Mouse (Mus musculus) lung, embryonic 14.5 days (tissue): ENCODE measurements around the gene Hadhb. TPM values are rescaled to one million over a fixed set of nuclear protein-coding genes. Genes with fewer than 3 reads are reported as not detected.

Experiments used
- ATAC-seq: fragments of 200-750 bp; cut with Nextera tagmentation; 2 replicates; pipeline ENCODE4 v1.8.0; 2017; ENCODE audit warnings: mild to moderate bottlenecking, moderate TSS enrichment, moderate library complexity; ENCODE audit not compliant: insufficient read depth
- DNase-seq: peaks from one replicate; pipeline ENCODE4 v3.0.0-alpha.2; 2015
- H3K27ac ChIP-seq: fragments of 300-500 bp; sonication (generic); 2 replicates; pipeline ENCODE4 v1.5.1; 2014; ENCODE audit warnings: low read depth, mild to moderate bottlenecking, moderate library complexity
- H3K27me3 ChIP-seq: fragments of 300-500 bp; sonication (generic); 2 replicates; pipeline ENCODE4 v1.6.1; 2014; ENCODE audit warnings: low read length, control low read depth; ENCODE audit not compliant: insufficient read depth
- H3K36me3 ChIP-seq: fragments of 300-500 bp; sonication (generic); 2 replicates; pipeline ENCODE4 v1.6.1; 2014; ENCODE audit warnings: control low read depth; ENCODE audit not compliant: insufficient read depth
- H3K4me1 ChIP-seq: fragments of 300-500 bp; sonication (generic); 2 replicates; pipeline ENCODE4 v1.6.1; 2014; ENCODE audit warnings: antibody characterized with exemption, control low read depth; ENCODE audit not compliant: insufficient read depth
- H3K4me2 ChIP-seq: fragments of 300-500 bp; sonication (generic); 2 replicates; pipeline ENCODE4 v1.6.1; 2014; ENCODE audit warnings: mild to moderate bottlenecking
- H3K4me3 ChIP-seq: fragments of 300-500 bp; sonication (generic); 2 replicates; pipeline ENCODE4 v1.5.1; 2014; ENCODE audit warnings: low read depth, low read length
- H3K9ac ChIP-seq: fragments of 300-500 bp; sonication (generic); 2 replicates; pipeline ENCODE4 v1.6.1; 2014
- H3K9me3 ChIP-seq: fragments of 300-500 bp; sonication (generic); 2 replicates; pipeline ENCODE4 v1.6.1; 2016; ENCODE audit warnings: low read depth, low read length, control low read depth
- CTCF ChIP-seq: IDR thresholded peaks from 2 replicates; pipeline ENCODE4 v1.5.1; 2016; ENCODE audit warnings: antibody characterized with exemption, low read depth
- WGBS: fragments of 180-500 bp; shearing (Covaris S2); extraction: QIAGEN DNeasy Blood & Tissue Kit; methylation state at CpG from one replicate; pipeline ENCODE4 v1.1.7; 2014; 5-methylcytosine and 5-hydroxymethylcytosine counted together
- polyA plus RNA-seq: library from polyadenylated mRNA; unstranded; fragments of >200 nt; fragmentation: Nextera tagmentation; extraction: Ambion mirVana; gene quantifications from 2 replicates; pipeline ENCODE4 v1.2.1, GENCODE M21; 2014

Hadhb gene
- polyA plus RNA-seq, 1 experiment from 2014 or later: 124 TPM

DNA sequence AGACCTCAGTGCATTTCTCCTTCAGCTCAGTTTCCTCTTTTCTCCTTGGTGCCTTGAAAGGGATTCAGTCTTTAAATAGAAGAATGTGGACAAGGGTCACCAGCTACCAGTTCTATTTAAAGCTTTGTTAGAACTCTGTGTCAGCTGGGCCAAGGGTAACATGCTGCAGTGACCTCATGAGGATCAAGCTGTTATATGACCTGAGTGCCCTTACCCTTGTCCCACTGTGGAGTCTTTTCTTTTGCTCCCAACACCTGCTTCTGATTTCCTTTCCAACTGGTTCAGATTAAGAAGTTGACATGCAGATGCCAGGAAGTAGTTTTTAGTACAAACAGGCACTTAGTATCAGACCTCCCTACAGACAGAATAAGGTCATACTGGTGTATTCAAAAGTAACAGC is 17.1 kb downstream of the Hadhb start:
- no peak for TF ChIP-seq CTCF
- no peak overlapping the region for H3K4me2 ChIP-seq
- peaks cover 85% of the 10 kb centered on the region for H3K36me3 ChIP-seq
- ATAC-seq (no peak), DNase-seq (no peak)
- no peak overlapping the region for H3K9ac ChIP-seq
- H3K27ac ChIP-seq: no peak overlapping the region
- H3K27me3 ChIP-seq: no peaks in the 10 kb centered on the region
- no peak overlapping the region for H3K4me3 ChIP-seq
- no peaks in the 10 kb centered on the region for H3K9me3 ChIP-seq
- no peaks in the 10 kb centered on the region for H3K4me1 ChIP-seq

GRCm38 (mm10) chr5:30172931-30173692 is 18.1 kb downstream of the Hadhb start:
- peak; percentile 35 for DNase-seq
- ATAC-seq: no peak
- no peaks in the 10 kb centered on the region for H3K27me3 ChIP-seq
- H3K4me2 ChIP-seq: no peak overlapping the region
- no peak for TF ChIP-seq CTCF
- H3K27ac ChIP-seq: no peak overlapping the region
- H3K9me3 ChIP-seq: no peaks in the 10 kb centered on the region
- no peak overlapping the region for H3K4me3 ChIP-seq
- peaks cover 88% of the 10 kb centered on the region for H3K36me3 ChIP-seq
- no peak overlapping the region for H3K9ac ChIP-seq
- no peaks in the 10 kb centered on the region for H3K4me1 ChIP-seq
- WGBS: 41% methylated on average over 20 of the region's 20 CpGs

DNA sequence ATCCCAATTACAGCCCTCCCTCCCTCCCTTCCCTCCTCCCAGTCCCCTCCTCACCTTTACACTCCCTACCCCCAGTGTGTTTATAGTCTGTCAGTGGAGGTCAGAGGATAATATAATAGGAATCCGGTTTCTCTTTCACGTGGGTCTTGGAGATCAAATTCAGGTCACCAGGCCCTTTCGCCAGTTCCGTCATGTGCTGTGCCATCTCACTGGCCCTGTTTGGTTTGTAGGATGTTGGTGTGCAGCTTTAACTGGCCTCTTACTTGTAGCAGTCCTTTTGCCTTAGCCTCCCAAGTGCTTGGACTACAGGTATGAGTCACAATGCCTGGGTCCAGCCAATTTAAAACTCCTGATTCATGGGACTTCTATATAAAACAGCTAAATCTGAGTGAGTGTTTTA is 20.8 kb downstream of the Hadhb start:
- Histone ChIP-seq H3K27me3 (no peaks in the 10 kb centered on the region), H3K9me3 (no peaks in the 10 kb centered on the region), H3K4me2 (no peak overlapping the region), H3K4me1 (no peaks in the 10 kb centered on the region), H3K27ac (no peak overlapping the region), H3K36me3 (peaks cover 90% of the 10 kb centered on the region), H3K9ac (no peak overlapping the region), H3K4me3 (no peak overlapping the region)
- DNase-seq: no peak
- no peak for TF ChIP-seq CTCF
- no peak for ATAC-seq
- 42% methylated on average over 4 of the region's 4 CpGs for WGBS

DNA sequence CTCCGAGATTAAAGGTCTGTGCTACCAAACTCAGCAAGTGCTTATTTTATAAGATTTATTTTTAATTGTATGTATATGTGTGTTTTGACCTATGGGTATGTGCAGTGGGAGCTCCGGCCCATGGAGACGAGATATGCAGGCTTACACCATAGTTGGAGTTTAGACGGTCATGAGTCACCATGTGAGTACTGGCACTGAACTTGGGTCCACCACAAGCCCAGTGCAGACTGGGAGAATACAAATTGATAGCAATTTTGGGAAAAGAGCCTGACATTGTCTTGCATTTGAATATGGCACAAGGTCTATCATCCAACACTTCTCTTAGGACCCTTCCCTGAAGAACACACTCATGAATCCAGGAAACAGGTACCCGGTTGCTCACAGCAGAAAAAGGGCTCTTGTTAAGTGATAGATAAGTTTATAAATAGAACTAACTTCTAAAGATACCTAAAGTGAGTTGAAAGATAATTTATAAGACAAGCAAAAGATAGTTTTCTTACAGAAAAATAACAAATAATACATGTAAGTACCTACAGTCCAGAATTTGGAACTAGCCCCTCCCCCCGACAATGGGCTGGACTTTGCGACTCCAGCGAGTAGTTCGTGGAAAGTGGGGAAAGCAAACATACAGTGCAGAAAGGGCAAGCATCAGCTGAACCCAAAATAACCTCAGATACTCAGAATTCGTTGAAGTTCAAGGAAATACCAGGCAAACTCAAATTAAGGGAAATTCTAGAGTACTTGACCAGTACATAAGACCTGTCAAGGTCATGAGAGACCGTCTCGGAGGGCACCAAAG is 32.8 kb downstream of the Hadhb start:
- no peak for DNase-seq
- H3K36me3 ChIP-seq: peaks cover 38% of the 10 kb centered on the region
- no peaks in the 10 kb centered on the region for H3K27me3 ChIP-seq
- no peak for ATAC-seq
- H3K4me3 ChIP-seq: no peak overlapping the region
- no peak overlapping the region for H3K27ac ChIP-seq
- no peaks in the 10 kb centered on the region for H3K4me1 ChIP-seq
- no peak overlapping the region for H3K4me2 ChIP-seq
- no peak for TF ChIP-seq CTCF
- H3K9ac ChIP-seq: no peak overlapping the region
- 87% methylated on average over 12 of the region's 12 CpGs for WGBS
- no peaks in the 10 kb centered on the region for H3K9me3 ChIP-seq

GRCm38 (mm10) chr5:30192452-30192851 is 37.4 kb downstream of the Hadhb start:
- Histone ChIP-seq H3K4me1 (no peaks in the 10 kb centered on the region), H3K27ac (no peak overlapping the region), H3K27me3 (no peaks in the 10 kb centered on the region), H3K9me3 (no peaks in the 10 kb centered on the region), H3K36me3 (peaks cover 7% of the 10 kb centered on the region; the same call in 1 of the 2 replicates), H3K4me3 (no peak overlapping the region), H3K9ac (no peak overlapping the region), H3K4me2 (no peak overlapping the region)
- TF ChIP-seq CTCF: peak; percentile 33; the same call in 1 of the 2 replicates
- WGBS: 53% methylated on average over 1 of the region's 1 CpGs
- DNase-seq (no peak), ATAC-seq (no peak)

- H3K36me3 ChIP-seq: no peaks in the 10 kb centered on the region
- H3K9me3 ChIP-seq: no peaks in the 10 kb centered on the region
- no peak for TF ChIP-seq CTCF
- ATAC-seq: no peak
- no peak for DNase-seq
- H3K4me3 ChIP-seq: no peak overlapping the region
- H3K4me2 ChIP-seq: no peak overlapping the region
- no peak overlapping the region for H3K9ac ChIP-seq
- H3K27me3 ChIP-seq: no peaks in the 10 kb centered on the region
- H3K4me1 ChIP-seq: no peaks in the 10 kb centered on the region
- WGBS: 72% methylated on average over 5 of the region's 5 CpGs
- H3K27ac ChIP-seq: no peak overlapping the region
Observed at GRCm38 (mm10) chr5:30195340-30195739, 40.3 kb downstream of the Hadhb start.

DNA sequence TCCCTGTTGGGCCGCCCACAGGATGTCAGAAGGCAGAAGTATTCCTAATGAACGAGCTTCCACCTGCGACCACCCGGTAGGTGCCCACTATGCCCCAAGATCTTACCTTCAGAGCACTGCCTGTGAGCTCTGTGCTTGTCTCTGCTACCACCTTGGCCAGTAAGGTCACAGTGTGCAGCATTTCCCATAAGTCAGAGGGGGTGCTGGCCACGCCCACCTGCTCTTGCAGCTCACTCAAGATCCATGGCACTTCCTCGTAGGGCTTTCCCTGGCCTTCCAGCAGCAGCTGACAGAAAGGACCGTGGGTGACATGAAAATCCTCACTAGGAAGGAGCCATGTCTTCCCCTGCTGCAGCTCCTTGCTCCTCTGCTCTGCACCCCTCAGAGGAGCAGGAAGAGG is 43.2 kb downstream of the Hadhb start:
- no peak for ATAC-seq
- Histone ChIP-seq H3K27ac (no peak overlapping the region), H3K4me3 (no peak overlapping the region), H3K9me3 (no peaks in the 10 kb centered on the region), H3K4me1 (no peaks in the 10 kb centered on the region), H3K4me2 (no peak overlapping the region), H3K27me3 (no peaks in the 10 kb centered on the region), H3K9ac (no peak overlapping the region), H3K36me3 (no peaks in the 10 kb centered on the region)
- WGBS: 51% methylated on average over 7 of the region's 7 CpGs
- no peak for TF ChIP-seq CTCF
- no peak for DNase-seq
